Comparison of ENCODE assay signal across 10 mouse cellular contexts in genomic region chr17:29015638-29016037, GRCm38 (mm10). TPM values are rescaled to one million over a fixed set of nuclear protein-coding genes. Genes with fewer than 3 reads are reported as not detected.
A peak's percentile ranks its signal among the peaks of the same experiment; 100 is the strongest.
DNase-seq lines count a peak whose midpoint lies in the region; ATAC-seq and TF ChIP-seq lines count a peak whose summit lies in the region.
"Had no signal": no experiment of that assay in that cellular context is flagged by ENCODE, and none has a peak within 500 bp of the region (broad histone marks: within the 10 kb centered on the region; RNA-seq: fewer than 3 reads in every experiment).

No protein-coding gene starts in this region.

- no peak for DNase-seq in gastrocnemius, adult 2 months
- no peak for DNase-seq in gastrocnemius, postnatal 25 days
- peak; percentile 40 for DNase-seq in right cerebral cortex, postnatal 4 days
- no peak for DNase-seq in right cerebral cortex, postnatal 10 days (ENCODE audit: low spot score in 2 of 2)
- peak; percentile 56 for DNase-seq in embryonic facial prominence, embryonic 10.5 days (ENCODE audit: low spot score)
- DNase-seq in ovary, postnatal 36 days (ENCODE audit: low spot score), result no peak
- no peak for DNase-seq in gastrocnemius, postnatal 14 days

- WGBS in embryonic facial prominence, embryonic 10.5 days, result 22% methylated on average over 2 of the region's 2 CpGs

- H3K4me3 ChIP-seq in gastrocnemius, adult 2 months, result no peak overlapping the region
- H3K4me3 ChIP-seq in embryonic facial prominence, embryonic 10.5 days, result no peak overlapping the region
- H3K4me3 ChIP-seq: embryonic facial prominence, embryonic 13.5 days; liver, embryonic 15.5 days had no signal

- no peaks in the 10 kb centered on the region for H3K9me3 ChIP-seq in embryonic facial prominence, embryonic 10.5 days
- H3K9me3 ChIP-seq: embryonic facial prominence, embryonic 13.5 days; liver, embryonic 15.5 days had no signal

- H3K27me3 ChIP-seq in embryonic facial prominence, embryonic 10.5 days (replicated peaks; ENCODE audit: low read depth, poor library complexity, severe bottlenecking), result no peaks in the 10 kb centered on the region
- H3K27me3 ChIP-seq: embryonic facial prominence, embryonic 13.5 days; liver, embryonic 15.5 days had no signal

- peaks cover 29% of the 10 kb centered on the region for H3K4me1 ChIP-seq in embryonic facial prominence, embryonic 10.5 days

- peak; percentile 57 for ATAC-seq in monocyte, adult 5-6 weeks (replicated peaks; ENCODE audit: insufficient number of reproducible peaks, low FRiP score, low TSS enrichment, poor library complexity, severe bottlenecking)

- intact Hi-C loops in gastrocnemius, adult 2 months (cut with DNase I), result no loop called here
- intact Hi-C loops in gastrocnemius, postnatal 14 days (cut with DNase I; ENCODE audit: low total_unique reads), result no loop called here

- no peaks in the 10 kb centered on the region for H3K36me3 ChIP-seq in embryonic facial prominence, embryonic 10.5 days (replicated peaks)
- H3K36me3 ChIP-seq: embryonic facial prominence, embryonic 13.5 days; liver, embryonic 15.5 days had no signal

- H3K27ac ChIP-seq in gastrocnemius, adult 2 months, result no peak overlapping the region
- no peak overlapping the region for H3K27ac ChIP-seq in embryonic facial prominence, embryonic 10.5 days (replicated peaks)
- H3K27ac ChIP-seq: liver, embryonic 15.5 days had no signal

- TF ChIP-seq CTCF in gastrocnemius, adult 2 months (IDR thresholded peaks at IDR 0.05), result peak; percentile 67

RNA-seq across cellular contexts. Expression of gene Stk38, which starts 7.8 kb away (rescaled TPM):
- 10 to 100 TPM; 26.9 to 29.2 TPM for total RNA-seq in gastrocnemius, adult 2 months (2021)
- 10 to 100 TPM; 25.2 to 26.4 TPM for total RNA-seq in gastrocnemius, postnatal 25 days (2021)
- polyA plus RNA-seq in embryonic facial prominence, embryonic 10.5 days (2016; fragmentation: Nextera tagmentation; extraction: Ambion mirVana), result 118 and 125 TPM in 2 replicates
- total RNA-seq in monocyte, adult 5-6 weeks (2017), result 369 to 443 TPM (median 402 TPM) in 3 replicates
- 10 to 100 TPM; 25.3 to 29.0 TPM for total RNA-seq in gastrocnemius, postnatal 14 days (2021)

RNA-seq across cellular contexts. Expression of gene Srsf3, which starts 16.8 kb away (rescaled TPM):
- total RNA-seq in gastrocnemius, adult 2 months (2021), result 10 to 100 TPM; 38.8 to 55.6 TPM
- total RNA-seq in gastrocnemius, postnatal 25 days (2021), result 10 to 100 TPM; 36.4 to 48.2 TPM
- polyA plus RNA-seq in embryonic facial prominence, embryonic 10.5 days (2016; fragmentation: Nextera tagmentation; extraction: Ambion mirVana), result 830 and 831 TPM in 2 replicates
- 679 to 753 TPM (median 702 TPM) in 3 replicates for total RNA-seq in monocyte, adult 5-6 weeks (2017)
- total RNA-seq in gastrocnemius, postnatal 14 days (2021), result 10 to 100 TPM; 50.7 to 52.3 TPM

Comparison
In these comparisons a context has a peak if more than half of its experiments do, and no peak if none do; other contexts are left out.
1. DNase-seq: peak in right cerebral cortex, postnatal 4 days (single experiment) and embryonic facial prominence, embryonic 10.5 days (single experiment); none in gastrocnemius, adult 2 months (single experiment), gastrocnemius, postnatal 25 days (single experiment), right cerebral cortex, postnatal 10 days (0 of 2), ovary, postnatal 36 days (single experiment) and gastrocnemius, postnatal 14 days (single experiment).
2. RNA of gene Stk38, which starts 7.8 kb away (total RNA-seq): 369 to 443 TPM in monocyte, adult 5-6 weeks; 26.9 to 29.2 TPM in gastrocnemius, adult 2 months, 25.3 to 29.0 TPM in gastrocnemius, postnatal 14 days and 25.2 to 26.4 TPM in gastrocnemius, postnatal 25 days; every median in the first group is over 10 times any median in the second.
3. RNA of gene Srsf3, which starts 16.8 kb away (total RNA-seq): 679 to 753 TPM in monocyte, adult 5-6 weeks; 38.8 to 55.6 TPM in gastrocnemius, adult 2 months, 50.7 to 52.3 TPM in gastrocnemius, postnatal 14 days and 36.4 to 48.2 TPM in gastrocnemius, postnatal 25 days; every median in the first group is over 10 times any median in the second.